Mouse (Mus musculus) small intestine, adult 2 months (tissue): Measurements from ENCODE around the gene Dach1. TPM values are rescaled to one million over a fixed set of nuclear protein-coding genes. Genes with fewer than 3 reads are reported as not detected.

Experiments
- H3K27ac ChIP-seq: fragments of 200-500 bp; 2 replicates; pipeline ENCODE4 v1.5.1; 2012; ENCODE audit warnings: low read depth, low read length, control low read depth, inconsistent platforms; ENCODE audit not compliant: insufficient read depth
- H3K27me3 ChIP-seq: fragments of 200-500 bp; 2 replicates; pipeline ENCODE4 v1.6.1; 2012; ENCODE audit warnings: mild to moderate bottlenecking, moderate library complexity, low read length, inconsistent platforms; ENCODE audit not compliant: control insufficient read depth, insufficient read depth
- H3K36me3 ChIP-seq: fragments of 200-500 bp; 2 replicates; pipeline ENCODE4 v1.6.1; 2012; ENCODE audit warnings: mild to moderate bottlenecking, low read length, control low read depth, inconsistent platforms; ENCODE audit not compliant: control insufficient read depth, insufficient read depth
- H3K4me1 ChIP-seq: fragments of 200-500 bp; 2 replicates; pipeline ENCODE4 v1.6.1; 2012; ENCODE audit warnings: low read length, inconsistent platforms, mixed read lengths; ENCODE audit not compliant: control insufficient read depth, insufficient read depth, insufficient read length
- H3K4me3 ChIP-seq: fragments of 200-500 bp; 2 replicates; pipeline ENCODE4 v1.5.1; 2012; ENCODE audit warnings: low read depth, mild to moderate bottlenecking, control low read depth, inconsistent platforms, low read length, moderate library complexity
- CTCF ChIP-seq: fragments of 200-500 bp; IDR thresholded peaks from 2 replicates; pipeline ENCODE4 v1.5.1; 2012; ENCODE audit warnings: low read depth, mild to moderate bottlenecking, control low read depth, inconsistent platforms, low read length, moderate library complexity, mixed read lengths; ENCODE audit not compliant: insufficient replicate concordance, insufficient read length; ENCODE audit errors: extremely low read depth
- POLR2A ChIP-seq: fragments of 200-500 bp; IDR thresholded peaks from 2 replicates; pipeline ENCODE4 v1.6.1; 2012; ENCODE audit warnings: low read depth, mild to moderate bottlenecking, control low read depth, inconsistent platforms, low read length, moderate library complexity
- WGBS: fragments of 180-500 bp; shearing (Covaris S2); methylation state at CpG from one replicate; pipeline ENCODE4 v1.1.7; 2018; 5-methylcytosine and 5-hydroxymethylcytosine counted together
- polyA plus RNA-seq: library from polyadenylated mRNA; depleted of rRNA; stranded (reverse); fragments of >200 nt; gene quantifications from 2 replicates; pipeline ENCODE4 v1.2.3, GENCODE M21; 2012

Dach1 gene
- polyA plus RNA-seq, 1 experiment = 3.9 TPM

DNA sequence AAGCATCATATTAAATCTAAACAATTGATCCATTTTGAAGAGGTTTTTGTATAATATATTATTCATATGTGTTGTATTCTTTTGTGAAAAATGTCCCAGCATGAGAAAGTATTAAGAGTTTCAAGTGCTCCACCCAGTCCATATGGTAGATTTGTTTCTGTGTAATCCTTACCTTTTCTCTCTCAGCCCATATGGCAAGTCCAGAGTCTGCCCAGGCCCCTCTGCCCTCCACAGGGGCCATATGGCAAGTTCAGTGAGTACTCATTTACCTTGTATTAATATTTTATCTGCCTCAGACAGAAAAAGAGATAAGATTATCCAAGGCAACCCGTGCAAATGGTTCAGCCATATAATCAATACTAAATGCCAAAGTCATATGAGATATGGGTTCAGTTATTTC, 314.2 kb downstream of the Dach1 start:
- TF ChIP-seq CTCF (no peak), POLR2A (no peak)
- Histone ChIP-seq H3K36me3 (no peaks in the 10 kb centered on the region), H3K27me3 (no peaks in the 10 kb centered on the region), H3K4me3 (no peak overlapping the region), H3K27ac (no peak overlapping the region), H3K4me1 (no peaks in the 10 kb centered on the region)
- WGBS = 27% methylated on average over 1 of the region's 1 CpGs

DNA sequence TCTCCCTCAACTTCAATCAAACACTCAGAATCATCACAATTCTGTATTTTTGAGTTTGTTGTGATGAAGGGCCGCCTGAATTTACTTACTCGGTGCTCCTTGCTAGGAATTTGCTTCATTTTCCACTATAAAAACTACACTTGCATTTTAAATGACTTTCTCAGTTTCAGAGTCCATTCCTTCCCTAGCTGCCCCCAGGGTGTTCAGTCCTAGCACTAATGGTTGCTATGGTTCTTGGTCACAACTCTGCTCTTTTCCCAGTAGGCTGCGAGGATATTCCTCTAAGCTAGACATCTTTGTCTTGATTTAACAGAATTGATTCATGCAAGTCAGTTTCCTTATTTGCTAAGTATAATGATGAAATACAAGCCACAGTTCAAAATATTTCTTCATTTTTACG, 319.1 kb downstream of the Dach1 start:
- no peak overlapping the region for H3K4me3 ChIP-seq
- H3K4me1 ChIP-seq = no peaks in the 10 kb centered on the region
- H3K27ac ChIP-seq = no peak overlapping the region
- TF ChIP-seq POLR2A (no peak), CTCF (no peak)
- WGBS = 89% methylated on average over 4 of the region's 4 CpGs
- H3K36me3 ChIP-seq = no peaks in the 10 kb centered on the region
- no peaks in the 10 kb centered on the region for H3K27me3 ChIP-seq

DNA sequence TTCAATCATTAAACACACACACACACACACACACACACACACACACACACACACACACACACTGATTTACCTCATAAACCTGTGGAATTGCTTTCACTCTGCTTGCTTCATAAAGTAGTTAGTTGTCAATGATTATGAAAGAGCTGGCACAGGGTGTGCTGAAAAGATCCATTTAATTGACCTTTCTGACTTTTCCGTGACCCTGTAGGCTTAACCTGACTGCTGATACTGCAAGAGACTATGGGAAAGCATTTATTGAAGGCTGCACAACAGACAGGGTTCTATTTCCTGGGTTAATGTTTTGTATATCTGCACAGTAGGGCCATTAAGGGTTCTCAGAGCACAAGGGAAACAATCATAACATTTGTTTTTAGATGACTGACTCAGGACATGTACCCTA, 321.9 kb downstream of the Dach1 start:
- Histone ChIP-seq H3K4me1 (no peaks in the 10 kb centered on the region), H3K4me3 (no peak overlapping the region), H3K27me3 (no peaks in the 10 kb centered on the region), H3K27ac (no peak overlapping the region), H3K36me3 (no peaks in the 10 kb centered on the region)
- WGBS = 44% methylated on average over 1 of the region's 1 CpGs
- TF ChIP-seq CTCF = no peak
- no peak for TF ChIP-seq POLR2A

GRCm38 (mm10) chr14:97839275-97839674, 330.3 kb downstream of the Dach1 start:
- no peak overlapping the region for H3K4me3 ChIP-seq
- 80% methylated on average over 5 of the region's 5 CpGs for WGBS

DNA sequence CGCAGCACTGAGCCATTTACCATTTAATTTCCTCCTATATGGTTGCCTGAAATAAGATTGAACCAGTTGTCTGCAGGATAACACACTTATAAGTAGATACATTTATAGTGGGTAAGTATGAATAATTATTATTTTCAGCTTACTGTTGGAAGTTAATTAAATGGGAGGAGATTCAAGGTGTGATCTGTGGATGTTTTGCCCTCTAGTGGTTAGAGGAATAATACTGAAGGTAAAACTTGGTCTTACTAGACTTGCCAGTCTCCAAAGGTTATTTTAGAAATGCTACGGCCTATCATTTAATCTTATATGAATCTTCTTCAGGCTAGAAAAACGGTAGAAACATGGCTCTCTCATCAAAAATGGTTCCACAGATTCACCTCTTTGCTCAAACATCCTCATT, 339.7 kb downstream of the Dach1 start:
- H3K4me3 ChIP-seq = no peak overlapping the region
- H3K4me1 ChIP-seq = no peaks in the 10 kb centered on the region
- TF ChIP-seq POLR2A (no peak), CTCF (no peak)
- no peaks in the 10 kb centered on the region for H3K36me3 ChIP-seq
- H3K27ac ChIP-seq = no peak overlapping the region
- 79% methylated on average over 3 of the region's 3 CpGs for WGBS
- no peaks in the 10 kb centered on the region for H3K27me3 ChIP-seq

More at GRCm38 (mm10) chr14:97839275-97839674, 330.3 kb downstream of the Dach1 start:
- TF ChIP-seq CTCF (no peak), POLR2A (no peak)
- Histone ChIP-seq H3K27ac (no peak overlapping the region), H3K27me3 (no peaks in the 10 kb centered on the region), H3K4me1 (no peaks in the 10 kb centered on the region), H3K36me3 (no peaks in the 10 kb centered on the region)

DNA sequence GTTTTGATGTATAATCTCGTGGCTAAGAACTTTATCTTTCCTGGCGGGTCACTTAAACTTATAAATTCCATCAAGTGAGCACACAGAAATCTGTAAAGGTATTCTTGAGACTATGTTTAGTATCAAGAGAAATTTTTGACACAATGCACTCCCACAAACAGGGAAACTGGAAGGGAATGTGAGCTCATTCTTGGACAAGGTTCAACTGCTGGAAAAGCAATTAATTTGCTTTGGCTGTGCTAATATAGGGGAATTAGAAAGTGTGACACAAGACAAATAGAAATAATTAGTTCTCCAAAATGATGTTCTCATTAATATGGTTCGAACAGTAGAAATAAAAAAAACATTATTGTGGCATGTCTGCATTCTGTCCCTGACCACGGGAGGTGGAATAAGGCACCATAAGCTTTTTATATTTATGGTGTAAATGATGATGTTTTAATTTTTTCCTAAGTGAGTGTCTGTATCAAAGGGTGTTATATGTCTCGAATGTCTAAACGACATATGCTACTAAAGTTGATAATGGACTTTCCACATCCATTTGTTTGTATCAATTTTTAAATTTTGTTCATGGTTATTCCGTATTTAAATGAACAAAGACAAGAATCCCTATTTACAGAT, 354.9 kb downstream of the Dach1 start:
- Histone ChIP-seq H3K36me3 (no peaks in the 10 kb centered on the region), H3K27ac (no peak overlapping the region), H3K4me1 (no peaks in the 10 kb centered on the region), H3K27me3 (no peaks in the 10 kb centered on the region), H3K4me3 (no peak overlapping the region)
- 73% methylated on average over 7 of the region's 7 CpGs for WGBS
- TF ChIP-seq CTCF = no peak
- no peak for TF ChIP-seq POLR2A

GRCm38 (mm10) chr14:97813557-97813956, 356.0 kb downstream of the Dach1 start:
- no peak overlapping the region for H3K27ac ChIP-seq
- no peaks in the 10 kb centered on the region for H3K36me3 ChIP-seq
- 90% methylated on average over 11 of the region's 11 CpGs for WGBS
- H3K4me1 ChIP-seq = no peaks in the 10 kb centered on the region
- TF ChIP-seq CTCF (no peak), POLR2A (no peak)
- no peaks in the 10 kb centered on the region for H3K27me3 ChIP-seq
- no peak overlapping the region for H3K4me3 ChIP-seq
